Mouse (Mus musculus): Measurements from ENCODE around the gene Uspl1.
"Not testable (repeated sequence)": the region's sequence is repeated elsewhere in the genome, so short reads cannot be mapped to it uniquely, and the experiment has no call there.

The Uspl1 gene

DNA sequence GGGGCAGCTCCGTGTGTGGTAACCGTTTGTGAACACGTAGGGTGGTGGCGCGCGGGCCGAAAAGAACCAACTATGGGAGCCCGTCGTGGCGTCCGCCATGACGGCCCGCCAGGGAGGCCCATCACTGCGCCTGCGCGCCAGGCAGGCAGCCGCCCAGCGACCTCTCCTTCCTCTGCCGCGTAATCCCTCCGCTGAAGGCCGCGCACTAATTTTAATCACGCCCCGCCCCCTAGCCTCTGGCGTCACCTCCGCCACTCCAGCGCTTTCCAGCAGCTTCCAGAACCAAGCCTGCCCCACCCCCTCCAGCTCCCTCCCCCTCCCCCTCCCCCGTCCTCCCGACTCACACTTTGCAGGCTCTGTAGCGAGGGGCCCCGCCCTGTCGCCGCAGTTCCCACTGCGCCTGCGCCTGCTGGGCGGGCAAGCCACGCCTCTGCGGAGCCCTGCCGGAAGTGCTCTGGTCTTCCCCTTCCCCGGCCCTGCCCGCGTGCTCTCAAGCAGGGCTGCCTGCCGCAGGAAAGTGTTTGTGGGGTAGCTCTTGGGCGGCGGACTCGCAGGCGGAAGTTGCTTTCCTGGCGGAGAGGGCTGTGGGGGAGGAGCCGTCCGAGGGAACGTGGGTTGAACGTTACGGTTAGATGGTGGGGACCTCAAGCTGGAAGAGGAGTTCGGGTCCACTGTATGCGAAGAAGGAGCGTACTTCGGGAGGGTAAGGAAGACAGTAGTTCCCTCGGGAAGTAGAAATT, at the start of gene Uspl1, which contains the start of gene Hmgb1:
Gene Uspl1 (plus strand): TSS at position 247 of the 740 bp plus-strand sequence.
Gene Hmgb1 (minus strand): TSS at position 386 of the 740 bp plus-strand sequence.
- peak; percentile 98 for DNase-seq

DNA sequence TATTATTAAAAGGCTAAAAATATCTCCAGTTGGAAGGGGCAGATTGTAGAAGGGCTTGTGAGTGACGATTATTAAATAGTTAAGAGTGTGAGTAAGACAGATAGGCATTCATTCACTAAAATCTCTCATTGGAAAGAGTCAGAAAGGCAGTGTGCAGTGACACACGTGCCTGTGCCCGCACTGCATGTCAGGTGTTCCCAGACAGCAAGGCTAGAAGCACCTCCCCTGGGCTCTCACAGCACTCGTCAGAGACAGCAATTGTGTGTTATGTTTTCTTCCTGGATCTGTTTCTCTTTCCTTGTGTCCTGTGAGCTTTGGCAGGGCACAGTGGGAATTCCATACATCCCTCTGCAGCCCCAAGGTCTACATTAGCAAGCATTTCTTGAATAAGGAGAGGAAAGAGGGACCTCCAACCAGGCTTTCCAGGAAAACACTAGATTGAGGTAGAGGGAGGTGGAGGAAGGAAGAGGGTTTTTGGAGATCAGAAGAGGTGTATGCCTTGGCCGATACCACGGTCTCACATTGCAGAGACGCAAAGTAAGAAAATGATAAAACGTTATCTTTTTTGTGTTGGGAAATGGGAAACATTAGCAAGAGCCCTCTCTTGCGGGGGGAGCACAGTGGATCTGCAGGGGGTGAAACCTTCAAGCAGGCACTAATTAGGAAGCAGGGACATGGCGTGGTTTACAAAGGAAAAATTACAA, 49.2 kb upstream of the Uspl1 start:
- DNase-seq = no peak

DNA sequence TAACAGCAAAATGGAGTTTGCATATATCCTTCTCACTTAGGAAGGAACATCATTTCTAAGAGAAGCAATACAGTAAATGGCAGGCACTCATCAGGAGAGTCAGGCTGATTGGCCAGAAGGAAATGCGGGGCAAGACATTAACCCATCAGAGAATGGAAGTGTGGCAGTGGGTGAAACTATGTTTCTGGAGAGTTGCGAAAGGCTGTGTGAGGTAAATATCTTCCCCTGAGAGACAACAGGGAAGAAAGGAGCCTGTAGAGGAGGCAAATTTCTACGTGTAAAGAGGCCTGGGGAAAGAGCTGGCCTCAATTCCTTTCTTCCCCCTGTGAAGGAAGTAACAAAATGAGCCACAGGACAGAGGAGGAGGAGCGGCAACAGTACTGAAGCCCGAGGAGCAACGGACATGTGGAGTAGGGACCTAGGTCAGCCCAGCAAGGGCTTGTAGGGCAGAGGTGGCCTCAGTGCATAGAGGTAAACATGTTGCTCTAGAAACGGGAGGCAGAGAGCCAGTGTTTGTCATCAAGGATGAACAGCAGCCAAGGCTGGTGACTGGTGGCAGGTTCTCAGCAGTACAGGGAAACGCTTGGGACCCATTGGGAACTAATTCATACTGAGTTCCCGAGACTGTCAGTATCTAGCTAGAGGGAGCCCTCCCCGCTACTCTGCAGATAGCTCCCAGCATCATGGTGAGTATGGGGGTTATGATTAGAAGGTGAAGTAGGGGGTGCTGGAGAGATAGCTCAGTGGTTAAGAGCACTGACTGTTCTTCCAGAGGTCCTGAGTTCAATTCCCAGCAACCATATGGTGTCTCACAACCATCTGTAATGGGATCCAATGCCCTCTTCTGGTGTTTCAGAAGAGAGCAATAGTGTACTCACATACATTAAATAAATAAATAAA, 48.4 kb upstream of the Uspl1 start:
- no peak for DNase-seq

DNA sequence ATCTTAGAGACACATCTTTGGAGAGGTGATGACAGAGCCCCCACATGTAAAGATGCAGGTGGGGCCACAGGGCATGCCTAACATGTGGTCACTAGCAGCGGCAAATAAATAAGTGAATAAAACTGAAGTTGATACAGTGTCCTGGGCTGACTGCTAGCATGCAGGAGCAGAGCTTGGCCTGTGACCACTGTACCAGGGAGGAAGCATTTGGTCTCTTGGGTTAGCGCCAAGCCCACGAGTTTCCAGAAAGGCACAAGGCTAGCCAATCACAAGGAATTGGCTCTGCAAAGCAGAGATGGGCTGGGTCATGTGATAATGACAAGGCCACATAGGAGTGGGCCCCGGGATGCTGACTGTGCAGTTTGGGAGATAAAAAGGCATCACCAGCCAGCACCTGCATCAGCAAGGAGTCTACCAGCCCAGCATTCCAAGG, 47.2 kb upstream of the Uspl1 start:
- no peak for DNase-seq

DNA sequence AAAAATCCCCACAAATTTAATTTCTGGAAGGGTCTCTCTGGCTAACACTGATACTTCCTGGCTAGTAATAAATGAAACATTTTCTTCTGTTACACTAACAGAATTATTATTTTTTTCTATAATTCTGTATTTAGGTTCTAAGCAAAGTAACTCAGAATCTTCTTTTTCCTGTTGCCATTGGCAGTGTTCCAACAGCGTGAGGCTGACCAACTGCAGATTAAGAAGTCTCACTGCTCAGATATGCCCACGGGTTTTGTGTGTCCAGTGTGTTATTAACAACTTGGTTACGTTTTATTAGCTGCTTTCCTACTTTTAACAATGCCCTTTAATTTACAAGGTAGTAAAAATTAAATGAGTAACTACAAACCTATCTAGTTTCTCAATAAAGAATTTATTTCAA, 46.7 kb upstream of the Uspl1 start:
- DNase-seq = no peak

DNA sequence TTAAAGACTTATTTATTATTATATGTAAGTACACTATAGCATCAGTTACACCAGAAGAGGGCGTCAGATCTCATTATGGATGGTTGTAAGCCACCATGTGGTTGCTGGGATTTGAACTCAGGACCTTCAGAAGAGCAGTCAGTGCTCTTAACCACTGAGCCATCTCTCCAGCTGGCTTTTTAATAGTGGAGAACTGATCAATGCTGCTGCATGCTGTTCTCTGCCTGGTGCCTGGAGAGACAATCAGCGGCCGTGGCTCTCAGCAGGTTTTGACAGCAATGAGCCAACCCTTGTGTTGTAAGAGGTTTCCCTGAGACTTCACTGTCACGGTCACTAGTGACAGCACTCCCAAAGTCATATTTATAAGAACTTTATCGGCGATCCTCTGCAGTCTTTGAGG, 46.1 kb upstream of the Uspl1 start:
- not testable (repeated sequence) for DNase-seq

DNA sequence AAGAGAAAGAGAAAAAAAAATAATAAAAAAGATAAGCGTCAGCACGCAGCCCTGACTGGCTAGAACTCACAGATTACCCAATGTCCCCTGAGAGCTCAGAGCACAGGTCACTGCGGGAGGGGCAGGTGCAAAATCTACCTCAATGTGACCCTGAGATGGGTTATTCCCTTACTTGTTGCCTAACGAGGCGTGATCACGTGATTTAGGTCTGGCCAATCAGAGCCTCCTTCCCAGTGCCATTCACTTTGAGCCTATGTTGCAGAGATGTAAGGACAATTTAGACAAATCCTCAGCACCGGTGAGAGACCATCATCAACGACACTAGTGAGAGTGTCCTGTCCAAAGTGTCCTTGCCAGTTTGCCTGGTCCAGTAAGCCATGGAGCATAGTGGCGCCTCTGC, 43.8 kb upstream of the Uspl1 start:
- DNase-seq = no peak

DNA sequence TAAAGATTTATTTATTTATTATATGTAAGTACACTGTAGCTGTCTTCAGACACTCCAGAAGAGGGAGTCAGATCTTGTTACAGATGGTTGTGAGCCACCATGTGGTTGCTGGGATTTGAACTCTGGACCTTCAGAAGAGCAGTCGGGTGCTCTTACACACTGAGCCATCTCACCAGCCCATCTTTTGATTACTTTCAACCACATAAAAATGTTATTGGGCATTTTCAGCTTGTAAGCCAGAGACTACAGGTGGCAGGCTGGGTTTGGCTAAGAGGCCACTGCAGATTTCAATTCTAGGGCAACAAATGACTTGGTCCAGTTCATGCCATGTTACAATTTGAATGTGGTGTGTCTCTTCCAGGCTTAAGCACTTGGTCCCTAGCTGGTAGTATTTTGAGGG, 43.0 kb upstream of the Uspl1 start:
- not testable (repeated sequence) for DNase-seq

DNA sequence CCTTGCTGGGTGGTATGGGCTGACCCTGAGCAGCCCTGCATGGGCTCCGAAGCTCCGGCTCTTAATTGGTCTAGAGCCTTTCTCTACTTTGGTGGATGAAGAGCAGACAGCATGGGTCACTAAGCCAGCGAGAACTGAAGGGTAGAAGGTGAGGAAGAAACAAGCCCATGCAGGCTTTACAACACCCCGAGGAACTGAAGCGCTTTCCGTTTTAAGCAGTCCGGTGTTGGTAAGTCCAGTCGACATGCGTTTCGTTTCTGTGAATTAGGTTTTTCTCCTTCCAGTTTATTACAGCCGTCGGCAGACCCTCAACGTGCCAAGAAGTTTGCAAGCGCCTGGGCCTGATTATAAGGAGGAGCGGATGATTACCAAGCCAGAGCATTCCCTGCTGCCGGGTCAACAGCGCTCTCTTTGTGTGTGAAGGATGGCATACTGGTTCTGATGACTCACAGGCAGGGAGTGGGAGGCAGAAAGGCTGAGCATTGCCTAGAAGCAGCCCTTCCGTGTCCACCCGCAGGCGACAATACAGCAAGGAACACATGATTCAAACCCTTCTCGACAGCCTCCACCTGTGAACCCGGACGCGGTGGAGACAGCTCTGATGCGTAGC, 40.3 kb upstream of the Uspl1 start:
- DNase-seq = no peak

DNA sequence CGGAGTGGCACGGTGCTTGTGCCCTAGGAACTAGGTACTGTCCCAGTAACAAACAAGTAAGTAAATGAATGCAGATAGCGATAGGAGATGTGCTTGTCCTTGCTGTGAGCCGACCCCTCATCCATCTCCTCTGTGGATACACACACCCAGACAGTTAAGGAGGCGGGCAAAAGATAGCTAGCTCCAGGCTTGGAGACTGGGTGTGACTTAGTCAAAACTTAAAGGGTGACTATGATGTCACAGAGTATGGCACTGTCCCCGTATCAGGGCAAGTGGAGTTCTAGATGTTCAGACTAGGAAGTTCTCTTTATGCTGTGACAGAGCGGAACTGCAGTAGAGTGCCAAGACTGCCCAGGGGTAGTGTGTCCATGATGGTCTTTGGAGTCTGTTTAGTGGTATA, 37.5 kb upstream of the Uspl1 start:
- no peak for DNase-seq

DNA sequence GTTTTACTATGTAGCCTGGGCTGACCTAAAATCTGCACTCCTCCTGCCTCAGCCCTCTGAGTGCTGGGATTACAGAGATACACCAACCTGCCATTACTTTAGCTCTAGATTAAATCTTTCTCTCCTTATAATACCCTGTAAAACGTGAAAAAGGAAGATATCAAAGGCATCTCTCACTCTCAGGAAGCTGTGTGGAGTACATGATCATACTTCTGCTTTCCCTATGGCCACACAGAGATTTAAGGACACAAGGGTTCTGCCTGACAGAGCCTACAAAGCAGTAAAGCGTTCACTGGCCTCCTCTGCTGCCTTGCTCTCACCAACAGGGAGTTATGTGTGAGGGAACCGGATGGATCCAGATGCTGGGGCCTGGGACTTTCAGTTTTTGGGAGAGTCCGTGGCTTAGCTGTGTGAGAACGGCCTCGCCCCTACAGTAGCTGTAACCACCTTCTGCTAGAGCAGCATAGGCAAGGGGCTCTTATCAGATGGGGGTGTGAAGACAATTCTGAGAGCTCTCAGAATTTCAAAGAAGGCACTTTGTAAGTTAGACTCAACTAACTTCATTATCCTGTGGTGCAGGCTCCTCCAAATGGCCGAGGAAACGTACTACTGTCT, 36.7 kb upstream of the Uspl1 start:
- DNase-seq = no peak

DNA sequence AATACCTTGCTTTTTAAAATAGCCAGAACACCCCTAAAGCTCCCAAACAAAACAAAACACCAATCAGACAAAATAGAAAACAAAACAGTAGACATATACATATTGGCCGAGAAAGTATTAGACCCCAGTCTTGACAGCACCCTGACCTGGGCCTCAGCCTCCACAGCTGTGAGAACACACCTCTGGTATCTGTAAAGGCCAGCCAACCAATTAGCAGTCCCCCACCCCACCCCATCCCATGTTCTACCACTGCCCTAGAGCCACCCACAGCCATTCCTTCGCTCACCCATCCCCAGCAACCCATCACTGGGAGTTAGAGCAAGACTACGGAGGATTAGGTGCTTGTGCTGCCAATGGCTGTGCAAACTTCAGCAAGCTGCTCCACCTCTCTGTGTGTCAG, 33.3 kb upstream of the Uspl1 start:
- DNase-seq = no peak

DNA sequence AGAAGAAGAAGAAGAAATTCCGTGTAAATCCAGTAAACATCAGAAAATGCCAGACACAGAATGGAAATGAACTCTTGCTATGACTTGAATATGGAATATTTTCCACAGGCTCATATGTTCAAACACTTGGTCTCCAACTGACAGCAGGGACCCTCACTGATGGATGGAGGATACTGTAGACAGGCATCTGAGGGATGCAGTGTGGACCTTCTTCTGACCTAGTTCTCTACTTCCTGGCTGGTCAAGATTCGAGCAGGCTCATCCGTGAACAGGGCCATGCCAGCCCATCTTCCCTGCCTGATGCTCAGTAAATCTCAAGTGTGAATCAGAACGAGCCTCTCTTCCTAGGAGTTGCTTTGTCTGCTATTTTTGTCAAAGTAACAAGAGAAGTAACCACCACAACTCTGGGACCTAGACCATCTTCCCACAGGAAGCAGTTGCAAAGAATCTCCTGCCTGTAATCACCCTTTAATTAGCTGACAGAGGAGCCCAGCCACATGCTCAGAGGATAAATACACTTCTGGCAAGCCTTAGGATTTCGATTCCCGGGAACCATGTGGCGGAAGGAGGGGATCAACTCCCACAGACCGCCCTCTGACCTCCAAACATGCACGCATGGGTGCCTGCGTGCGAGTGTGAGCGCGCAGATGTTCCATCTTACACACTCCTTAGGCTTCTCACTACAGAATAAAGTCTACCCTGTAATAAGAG, 31.9 kb upstream of the Uspl1 start:
- DNase-seq = no peak

DNA sequence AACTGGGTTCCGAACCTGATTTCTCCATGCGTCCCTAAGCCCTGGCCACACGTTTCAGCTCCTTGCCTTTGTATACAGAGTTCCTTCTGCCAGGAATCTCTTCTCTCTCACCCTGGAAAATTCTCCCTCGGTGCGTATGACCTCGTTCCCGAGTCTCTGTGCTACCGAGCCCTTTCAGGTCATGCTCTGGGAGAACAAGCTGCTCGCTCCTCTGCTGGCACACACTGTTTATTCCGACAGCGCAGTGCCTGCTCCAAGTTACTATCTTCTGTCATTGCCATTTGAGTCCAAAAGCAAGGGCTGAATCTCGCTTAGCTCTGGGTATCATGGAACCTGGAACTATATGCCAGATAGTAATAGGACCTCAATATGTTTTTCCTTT, 31.4 kb upstream of the Uspl1 start:
- no peak for DNase-seq

DNA sequence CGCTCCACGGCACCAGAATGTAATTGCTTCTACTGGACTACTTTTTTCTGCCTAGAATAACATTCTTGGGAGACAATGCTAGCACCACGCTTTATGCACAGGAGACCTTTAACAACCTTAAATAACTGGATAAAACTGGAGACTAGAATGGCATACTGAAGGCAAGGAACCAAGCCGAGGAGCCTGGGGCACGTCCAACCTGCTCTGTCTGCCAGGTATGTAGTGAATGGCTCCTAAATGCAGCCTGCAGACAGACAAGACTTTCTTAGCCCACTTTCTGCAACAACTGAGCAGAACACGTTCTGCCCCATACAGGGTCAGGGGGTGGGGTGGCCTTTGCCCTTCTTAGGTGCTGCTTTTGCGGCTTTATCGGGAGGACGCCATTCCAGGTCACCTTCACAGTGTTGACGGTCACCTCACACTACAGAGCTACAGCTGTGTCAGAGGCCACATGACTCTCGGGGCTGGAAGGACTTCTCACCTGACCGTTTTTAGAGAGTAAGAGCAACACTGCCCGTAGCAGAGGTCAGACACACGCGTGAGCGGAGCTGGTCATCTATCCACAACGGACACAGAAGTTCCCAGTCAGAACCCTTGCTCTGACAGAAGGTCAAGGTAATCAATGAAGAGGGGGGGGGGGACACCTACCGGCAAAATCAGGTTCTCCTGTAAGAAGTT, 27.1 kb upstream of the Uspl1 start:
- no peak for DNase-seq

DNA sequence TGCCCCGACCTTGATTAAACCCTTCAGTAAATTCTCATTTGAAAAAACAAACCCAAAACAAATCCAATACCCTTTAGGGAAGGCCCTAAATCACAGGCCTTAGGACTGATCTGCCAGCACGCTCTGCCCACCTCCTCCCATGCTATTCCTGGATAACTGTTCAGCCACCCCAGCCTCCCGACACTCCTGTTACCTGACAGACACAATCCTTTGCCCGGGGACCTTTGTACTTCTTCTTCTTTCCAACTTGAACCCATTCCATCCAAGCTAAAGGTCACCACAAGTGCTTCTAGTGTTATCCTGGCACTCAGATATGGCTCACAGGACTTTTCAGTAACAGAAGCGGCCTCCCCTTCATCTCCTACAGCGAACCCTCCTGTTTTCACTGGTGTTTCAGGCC, 25.1 kb upstream of the Uspl1 start:
- DNase-seq = no peak

DNA sequence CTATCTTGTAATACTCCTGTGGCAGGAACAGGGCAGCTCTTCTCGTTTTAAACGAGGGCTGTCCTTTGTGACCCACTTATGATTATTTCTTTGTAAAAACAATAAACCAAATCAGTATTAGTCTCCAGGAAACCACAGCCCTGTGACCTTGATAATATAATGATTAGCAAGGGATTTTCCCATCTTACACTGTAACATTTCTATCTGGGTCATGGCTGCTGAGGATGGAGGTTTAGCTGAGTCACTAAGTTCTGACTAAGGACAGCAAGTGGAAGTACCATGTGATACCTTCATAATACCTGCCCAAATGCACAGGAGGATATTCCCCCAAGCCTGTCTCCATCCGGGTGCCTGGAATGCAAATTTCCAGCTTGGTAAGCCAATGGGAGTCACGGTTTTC, 23.7 kb upstream of the Uspl1 start:
- no peak for DNase-seq

DNA sequence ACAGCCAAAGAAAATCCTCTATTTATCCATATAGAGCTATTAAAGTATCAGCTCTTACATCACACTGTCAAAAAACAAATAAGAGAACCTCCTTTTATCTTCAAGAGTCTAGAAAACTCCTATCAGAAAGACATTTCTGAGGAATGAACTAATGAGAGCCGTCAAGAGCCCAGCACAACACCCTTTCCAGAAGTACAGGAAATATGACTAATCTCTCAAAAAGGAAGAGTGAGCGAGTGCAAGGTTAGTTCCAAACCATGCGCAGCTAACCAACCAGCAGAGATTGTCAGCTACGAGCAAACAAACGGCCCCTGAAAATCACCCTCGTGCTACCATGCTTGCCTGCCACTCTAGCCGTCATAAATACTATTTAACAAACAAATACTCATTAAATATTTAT, 21.3 kb upstream of the Uspl1 start:
- DNase-seq = no peak

DNA sequence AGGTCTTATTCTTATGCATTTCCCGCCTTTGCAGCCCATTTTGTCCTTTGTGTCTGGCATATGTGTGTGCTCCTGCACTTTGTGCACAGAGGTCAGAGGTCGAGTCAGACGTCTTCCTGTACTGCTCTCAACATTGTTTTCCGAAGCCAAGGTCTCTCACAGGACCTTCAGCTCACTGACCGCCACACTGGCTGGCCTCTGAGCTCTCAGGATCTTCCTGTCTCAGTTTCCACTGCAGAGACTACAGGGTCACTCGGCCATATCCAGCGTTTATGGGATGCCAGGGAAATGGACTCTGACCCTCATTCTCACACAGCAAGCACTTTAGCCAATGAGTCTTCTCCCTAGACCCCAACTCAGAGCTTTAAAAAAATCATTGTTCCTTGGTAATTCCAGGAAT, 19.3 kb upstream of the Uspl1 start:
- no peak for DNase-seq

DNA sequence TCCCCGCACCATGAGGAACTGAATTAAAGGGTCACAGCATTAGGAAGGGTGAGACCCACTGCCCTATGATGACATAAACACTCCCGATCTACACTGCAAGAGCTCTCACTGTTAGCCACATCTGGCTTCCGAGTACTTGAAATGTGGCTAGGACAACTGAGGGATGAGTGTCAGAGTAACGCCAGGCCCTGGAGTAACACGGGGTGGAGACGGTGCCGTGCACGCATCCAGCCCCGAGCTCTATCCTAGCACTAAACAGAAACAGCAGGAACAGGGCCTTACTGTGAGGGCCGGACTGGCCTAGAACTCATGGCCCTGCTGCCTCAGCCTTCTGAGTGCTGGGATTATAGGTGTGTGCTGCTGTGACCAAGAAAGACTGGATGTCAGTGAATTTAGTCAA, 18.1 kb upstream of the Uspl1 start:
- DNase-seq = no peak

DNA sequence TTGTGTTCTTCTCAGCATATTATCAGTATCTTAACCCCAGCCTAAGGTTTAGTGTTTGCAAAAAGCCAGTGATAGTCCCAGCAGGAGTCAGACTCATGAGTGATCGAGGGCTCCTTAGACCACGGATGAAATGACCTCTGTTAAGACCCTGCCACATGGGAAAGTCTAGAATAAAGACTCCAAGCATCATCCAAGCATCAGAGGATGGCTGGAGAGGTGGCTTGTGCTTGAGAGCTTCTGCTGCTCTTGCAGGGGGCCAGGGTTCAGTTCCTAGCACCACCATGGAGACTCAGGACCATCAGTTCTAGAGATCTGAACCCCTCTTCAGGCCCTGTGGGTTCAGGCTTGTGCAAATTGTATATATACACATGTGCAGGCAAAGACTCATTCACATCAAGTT, 16.1 kb upstream of the Uspl1 start:
- no peak for DNase-seq

Data from right cerebral cortex, postnatal 4 days (tissue).